Mouse (Mus musculus) ES-E14 (cell line): ENCODE data around the gene Tiparp. TPM values are rescaled to one million over a fixed set of nuclear protein-coding genes. Genes with fewer than 3 reads are reported as not detected.

Experiments
- DNase-seq: peaks from one replicate; pipeline ENCODE4 v3.0.0-alpha.2; 2013; ENCODE audit warnings: low read depth, low spot score
- H3K27ac ChIP-seq: 2 replicates; pipeline ENCODE4 v1.5.1; 2012; ENCODE audit warnings: low read depth, mild to moderate bottlenecking, low read length, moderate library complexity, mixed read lengths; ENCODE audit not compliant: poor library complexity, insufficient read depth, severe bottlenecking
- H3K36me3 ChIP-seq: 2 replicates; pipeline ENCODE4 v1.6.1; 2012; ENCODE audit warnings: mild to moderate bottlenecking, low read length, moderate library complexity, mixed read lengths; ENCODE audit not compliant: control insufficient read depth, poor library complexity, insufficient read depth, severe bottlenecking
- H3K4me1 ChIP-seq, 2 experiments: fragments of 150-350 bp in 1 of 2; sonication (generic) in 1 of 2; 2 replicates each; pipeline ENCODE4 v1.6.1; 2012; ENCODE audit warnings: low read length in 2 of 2, mild to moderate bottlenecking in 1 of 2, mixed read lengths in 1 of 2; ENCODE audit not compliant: control insufficient read depth in 2 of 2, insufficient read depth in 2 of 2, poor library complexity in 1 of 2
- H3K4me3 ChIP-seq, 2 experiments: fragments of 150-350 bp in 1 of 2; sonication (generic) in 1 of 2; 2 replicates each; pipeline ENCODE4 v1.5.1; 2012; ENCODE audit warnings: low read length in 2 of 2, low read depth in 1 of 2, mild to moderate bottlenecking in 1 of 2, mixed read lengths in 1 of 2; ENCODE audit not compliant: insufficient read depth in 1 of 2, poor library complexity in 1 of 2, severe bottlenecking in 1 of 2
- H3K9ac ChIP-seq: 2 replicates; pipeline ENCODE4 v1.6.1; 2012; ENCODE audit warnings: low read depth, mild to moderate bottlenecking, low read length, mixed read lengths; ENCODE audit not compliant: poor library complexity, insufficient read depth, severe bottlenecking
- H3K9me3 ChIP-seq: fragments of 150-350 bp; sonication (generic); 2 replicates; pipeline ENCODE4 v1.6.1; 2012; ENCODE audit warnings: low read depth, mild to moderate bottlenecking, low read length; ENCODE audit not compliant: control insufficient read depth, insufficient read depth
- CHD2 ChIP-seq: IDR thresholded peaks from 2 replicates; pipeline ENCODE4 v1.6.1; 2014; ENCODE audit warnings: mild to moderate bottlenecking, low read depth, low read length, inconsistent platforms
- HCFC1 ChIP-seq: IDR thresholded peaks from 2 replicates; pipeline ENCODE4 v1.6.1; 2012; ENCODE audit warnings: low read length, inconsistent platforms, borderline replicate concordance; ENCODE audit not compliant: insufficient read depth
- MAFK ChIP-seq: IDR thresholded peaks from 2 replicates; pipeline ENCODE4 v1.6.1; 2014; ENCODE audit warnings: mild to moderate bottlenecking, low read depth, low read length, inconsistent platforms; ENCODE audit not compliant: insufficient read depth
- ZC3H11A ChIP-seq: IDR thresholded peaks from 2 replicates; pipeline ENCODE4 v1.6.1; 2012; ENCODE audit warnings: low read depth, mild to moderate bottlenecking, inconsistent platforms, low read length, borderline replicate concordance
- ZNF384 ChIP-seq: IDR thresholded peaks from 2 replicates; pipeline ENCODE4 v1.6.1; 2012; ENCODE audit warnings: low read depth, low read length, inconsistent platforms
- in situ Hi-C, 2 experiments: fragments of 600-800 bp; cut with MboI; formaldehyde crosslinking; loops; one replicate each; pipeline ENCODE4 v1.15.1; 2025; ENCODE audit warnings: low sequenced_read_pairs in 2 of 2, inconsistent platforms in 1 of 2; ENCODE audit not compliant: unreplicated experiment in 2 of 2
- total RNA-seq: library from RNA; depleted of rRNA; stranded (reverse); fragments of 300-350 nt; gene quantifications from 2 replicates; pipeline ENCODE4 v1.2.3, GENCODE M21; 2012

Tiparp gene
- total RNA-seq, 1 experiment, result 24.6 TPM

- H3K4me3 ChIP-seq, result no peak overlapping the region
- DNase-seq, result no peak
- no peaks in the 10 kb centered on the region for H3K9me3 ChIP-seq
- H3K36me3 ChIP-seq, result no peaks in the 10 kb centered on the region
- no peak overlapping the region for H3K9ac ChIP-seq
- in situ Hi-C loops, result no loop called here
- H3K4me1 ChIP-seq, result 0 out of 4 replicates have a peak, but pooled peaks cover 0 to 1% of the 10 kb centered on the region in 2 experiments
- no peak overlapping the region for H3K27ac ChIP-seq
- TF ChIP-seq CHD2 (no peak), MAFK (no peak), HCFC1 (no peak), ZC3H11A (no peak)
Observed at GRCm38 (mm10) chr3:65592850-65593249, 64.6 kb downstream of the Tiparp start.

- no peak overlapping the region for H3K4me3 ChIP-seq
- in situ Hi-C loops, result no loop called here
Observed at GRCm38 (mm10) chr3:65594493-65594892, 66.3 kb downstream of the Tiparp start.

GRCm38 (mm10) chr3:65595196-65595595 is 67.0 kb downstream of the Tiparp start:
- Histone ChIP-seq H3K36me3 (no peaks in the 10 kb centered on the region), H3K27ac (no peak overlapping the region), H3K4me1 (0 out of 4 replicates have a peak, but pooled peaks cover 1 to 2% of the 10 kb centered on the region in 2 experiments), H3K9ac (no peak overlapping the region), H3K4me3 (no peak overlapping the region), H3K9me3 (no peaks in the 10 kb centered on the region)
- DNase-seq, result no peak
- in situ Hi-C loops, result no loop called here
- TF ChIP-seq MAFK (no peak), HCFC1 (no peak), ZNF384 (no peak), ZC3H11A (no peak), CHD2 (no peak)

More at GRCm38 (mm10) chr3:65594493-65594892, 66.3 kb downstream of the Tiparp start:
- Histone ChIP-seq H3K27ac (no peak overlapping the region), H3K36me3 (no peaks in the 10 kb centered on the region), H3K4me1 (0 out of 4 replicates have a peak, but pooled peaks cover 1 to 2% of the 10 kb centered on the region in 2 experiments), H3K9me3 (no peaks in the 10 kb centered on the region), H3K9ac (no peak overlapping the region)
- DNase-seq, result no peak
- no peak for TF ChIP-seq ZC3H11A
- no peak for TF ChIP-seq HCFC1
- no peak for TF ChIP-seq MAFK
- no peak for TF ChIP-seq ZNF384
- no peak for TF ChIP-seq CHD2

GRCm38 (mm10) chr3:65598071-65598830 is 70.0 kb downstream of the Tiparp start:
- TF ChIP-seq ZC3H11A (no peak), HCFC1 (no peak), ZNF384 (no peak), CHD2 (no peak), MAFK (no peak)
- Histone ChIP-seq H3K4me1 (0 out of 4 replicates have a peak, but pooled peaks cover 1 to 2% of the 10 kb centered on the region in 2 experiments), H3K9ac (no peak overlapping the region), H3K27ac (no peak overlapping the region), H3K36me3 (no peaks in the 10 kb centered on the region), H3K9me3 (no peaks in the 10 kb centered on the region), H3K4me3 (no peak overlapping the region)
- no peak for DNase-seq
- in situ Hi-C loops, result no loop called here

- no peak overlapping the region for H3K9ac ChIP-seq
- H3K9me3 ChIP-seq, result no peaks in the 10 kb centered on the region
- no peak overlapping the region for H3K27ac ChIP-seq
- H3K36me3 ChIP-seq, result no peaks in the 10 kb centered on the region
- in situ Hi-C loops, result no loop called here
- no peak for DNase-seq
- no peak for TF ChIP-seq CHD2
- H3K4me3 ChIP-seq, result no peak overlapping the region
- H3K4me1 ChIP-seq, result 0 out of 4 replicates have a peak, but pooled peaks cover 1 to 2% of the 10 kb centered on the region in 2 experiments
Observed at GRCm38 (mm10) chr3:65599151-65599550, 70.9 kb downstream of the Tiparp start.
